Mouse (Mus musculus): ENCODE data around the gene Hexim1. TPM values are rescaled to one million over a fixed set of nuclear protein-coding genes. Genes with fewer than 3 reads are reported as not detected.

The Hexim1 gene
- polyA plus RNA-seq, 1 experiment from 2014 or later: 5.0 TPM

- Histone ChIP-seq H3K27ac (0 out of 2 replicates have a peak overlapping the region, but pooled peaks have one; percentile 37), H3K36me3 (peaks cover 3% of the 10 kb centered on the region), H3K4me3 (replicated peaks) (no peak overlapping the region), H3K4me2 (no peak overlapping the region), H3K9me3 (replicated peaks) (no peaks in the 10 kb centered on the region), H3K4me1 (peaks cover 56% of the 10 kb centered on the region), H3K27me3 (no peaks in the 10 kb centered on the region), H3K9ac (no peak overlapping the region)
- no peak for ATAC-seq (replicated peaks; ENCODE audit: low FRiP score)
- WGBS: 41% methylated on average over 12 of the region's 12 CpGs
Measured at GRCm38 (mm10) chr11:103144309-103145285, 28.6 kb downstream of the Hexim1 start.

DNA sequence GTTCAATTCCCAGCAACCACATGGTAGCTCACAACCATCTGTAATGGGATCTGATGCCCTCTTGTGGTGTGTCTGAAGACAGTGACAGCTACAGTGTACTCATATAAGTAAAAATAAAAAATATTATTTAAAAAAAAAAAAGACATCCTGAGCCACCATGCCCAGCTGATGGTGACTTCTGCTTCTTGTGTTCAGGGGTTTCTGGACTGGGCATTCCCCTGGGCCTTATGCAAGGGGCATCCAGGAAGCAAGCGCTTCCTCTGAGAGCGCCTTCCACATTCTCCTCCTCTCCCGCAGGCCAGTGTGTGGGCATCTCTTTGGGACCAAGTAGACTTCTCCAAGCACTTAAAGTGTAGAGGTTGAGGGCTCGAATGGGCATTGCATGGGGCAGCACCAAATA lies 30.4 kb downstream of the Hexim1 start:
- H3K9ac ChIP-seq: no peak overlapping the region
- ATAC-seq (replicated peaks; ENCODE audit: low FRiP score): no peak
- H3K27me3 ChIP-seq: no peaks in the 10 kb centered on the region
- 85% methylated on average over 4 of the region's 4 CpGs for WGBS
- H3K4me2 ChIP-seq: no peak overlapping the region
- H3K4me1 ChIP-seq: peaks cover 40% of the 10 kb centered on the region
- H3K27ac ChIP-seq: no peak overlapping the region
- H3K4me3 ChIP-seq (replicated peaks): no peak overlapping the region
- no peaks in the 10 kb centered on the region for H3K36me3 ChIP-seq
- H3K9me3 ChIP-seq (replicated peaks): no peaks in the 10 kb centered on the region

DNA sequence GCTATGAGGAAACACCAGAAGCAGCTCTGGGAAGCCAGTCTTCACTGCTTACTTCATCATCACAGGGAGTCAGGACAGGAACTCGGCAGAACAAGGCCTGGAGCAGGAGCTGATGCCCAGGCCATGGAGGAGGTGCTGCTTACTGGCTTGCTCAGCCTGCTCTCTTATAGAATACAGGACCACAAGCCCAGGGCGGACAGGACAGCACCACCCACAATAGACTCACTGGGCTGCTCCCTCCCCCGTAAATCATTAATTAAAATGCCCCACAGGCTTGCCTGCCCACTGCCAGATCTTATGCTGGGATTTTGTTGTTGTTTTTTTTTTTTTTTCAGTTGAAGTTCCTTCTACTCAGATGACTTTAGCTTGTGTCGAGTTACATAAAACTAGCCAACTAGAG lies 31.7 kb downstream of the Hexim1 start:
- Histone ChIP-seq H3K4me2 (no peak overlapping the region), H3K9ac (no peak overlapping the region), H3K27me3 (no peaks in the 10 kb centered on the region), H3K36me3 (no peaks in the 10 kb centered on the region), H3K9me3 (replicated peaks) (no peaks in the 10 kb centered on the region), H3K4me3 (replicated peaks) (no peak overlapping the region), H3K4me1 (peaks cover 27% of the 10 kb centered on the region), H3K27ac (peak overlapping the region; percentile 42; the same call in 1 of the 2 replicates)
- WGBS: 54% methylated on average over 4 of the region's 4 CpGs
- ATAC-seq (replicated peaks; ENCODE audit: low FRiP score): 0 out of 2 replicates have a peak, but pooled peaks have one; percentile 56

DNA sequence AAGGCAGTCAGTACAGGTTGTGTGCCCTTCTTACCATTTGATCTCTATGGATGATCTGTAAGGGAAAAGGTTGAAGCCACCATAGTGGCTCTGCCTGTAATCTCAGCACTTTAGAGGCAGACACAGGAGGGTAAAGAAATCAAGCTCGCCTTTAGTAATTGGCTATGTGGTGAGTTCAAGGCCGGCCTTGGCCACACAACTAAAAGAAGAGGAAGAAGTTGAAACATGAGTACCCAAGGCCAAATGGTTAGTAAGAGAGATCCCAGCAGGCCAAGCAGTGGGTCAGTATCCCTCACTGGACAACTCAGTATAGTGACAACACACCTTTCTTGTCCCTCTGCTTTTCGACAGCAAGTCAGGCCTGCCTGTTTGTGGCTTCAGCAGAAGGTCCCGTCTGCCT lies 33.7 kb downstream of the Hexim1 start:
- Histone ChIP-seq H3K9ac (no peak overlapping the region), H3K4me1 (peaks cover 12% of the 10 kb centered on the region), H3K27me3 (no peaks in the 10 kb centered on the region), H3K4me2 (no peak overlapping the region), H3K4me3 (replicated peaks) (no peak overlapping the region), H3K36me3 (no peaks in the 10 kb centered on the region), H3K27ac (no peak overlapping the region), H3K9me3 (replicated peaks) (no peaks in the 10 kb centered on the region)
- no peak for ATAC-seq (replicated peaks; ENCODE audit: low FRiP score)
- 87% methylated on average over 4 of the region's 4 CpGs for WGBS

DNA sequence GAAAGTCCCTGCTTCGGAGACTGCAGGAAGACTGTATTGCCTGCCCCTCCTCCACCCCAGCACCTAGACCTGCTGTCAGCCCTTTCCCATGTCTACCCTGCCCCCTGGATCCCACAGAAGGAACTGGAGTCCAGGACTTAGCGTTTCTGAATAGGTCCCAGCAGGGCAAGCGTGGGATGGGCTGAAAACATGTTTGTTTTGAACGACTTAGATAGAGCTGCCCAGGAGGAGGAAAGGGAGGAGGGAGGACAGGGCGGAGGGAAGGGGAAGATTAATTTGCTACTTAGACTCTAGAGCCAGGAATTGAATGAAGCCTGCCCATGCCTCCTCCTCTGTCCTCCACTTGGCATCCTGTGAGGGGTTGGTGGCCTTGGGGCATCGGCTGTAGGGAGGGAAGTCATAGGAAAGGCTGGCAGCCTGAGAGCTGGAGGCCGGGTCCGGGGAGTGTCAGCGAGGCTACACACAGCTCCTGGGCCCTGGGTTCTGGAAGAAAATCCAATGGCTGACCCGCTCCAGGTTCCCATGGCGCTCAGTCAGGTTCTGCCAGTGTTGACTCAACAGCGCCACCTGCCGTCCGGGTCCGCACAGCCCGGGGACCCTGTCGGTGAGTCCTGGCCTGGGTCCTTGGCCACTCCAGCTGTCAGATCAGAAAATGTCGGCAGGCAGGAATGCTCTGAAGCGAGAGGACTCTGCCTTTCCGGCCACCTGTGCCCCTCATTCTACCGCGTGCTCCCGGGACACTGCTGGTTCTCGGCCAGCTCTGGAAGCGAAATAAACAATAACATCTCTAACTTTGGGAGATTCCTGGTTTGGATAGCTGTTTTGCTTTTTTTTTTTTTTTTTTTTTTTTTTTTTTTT lies 42.8 kb downstream of the Hexim1 start:
- Histone ChIP-seq H3K4me2 (peak overlapping the region; percentile 70), H3K9me3 (replicated peaks) (no peaks in the 10 kb centered on the region), H3K4me1 (peaks cover 17% of the 10 kb centered on the region), H3K27ac (peak overlapping the region; percentile 86), H3K4me3 (replicated peaks) (peak overlapping the region; percentile 42), H3K9ac (peak overlapping the region; percentile 37; the same call in 1 of the 2 replicates), H3K36me3 (no peaks in the 10 kb centered on the region), H3K27me3 (no peaks in the 10 kb centered on the region)
- peak; percentile 97 for ATAC-seq (replicated peaks; ENCODE audit: low FRiP score)
- under 1% methylated on average over 25 of the region's 25 CpGs for WGBS

DNA sequence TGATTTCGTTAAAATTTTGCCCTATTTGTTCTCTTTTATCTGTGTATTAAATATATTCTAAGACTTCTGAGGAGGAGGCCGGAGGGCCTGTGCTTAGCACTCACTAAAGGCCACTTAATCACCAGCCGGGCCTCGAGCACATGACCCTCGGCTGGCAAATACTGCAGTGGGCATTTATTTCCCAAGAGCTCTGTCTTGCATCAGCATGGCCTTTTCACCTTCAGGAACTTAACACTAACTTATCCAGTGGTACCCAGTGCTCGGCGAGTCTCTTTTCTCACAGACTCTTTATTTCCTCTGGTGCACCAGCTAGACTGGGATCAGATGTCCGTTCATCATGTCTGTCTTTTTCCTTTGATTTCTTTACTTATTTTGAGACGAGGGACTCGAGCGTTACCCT lies 44.7 kb downstream of the Hexim1 start:
- no peak for ATAC-seq (replicated peaks; ENCODE audit: low FRiP score)
- no peak overlapping the region for H3K27ac ChIP-seq

GRCm38 (mm10) chr11:103161449-103161848 lies 45.4 kb downstream of the Hexim1 start:
- H3K9ac ChIP-seq: no peak overlapping the region
- no peaks in the 10 kb centered on the region for H3K36me3 ChIP-seq
- H3K4me3 ChIP-seq (replicated peaks): no peak overlapping the region
- 89% methylated on average over 7 of the region's 7 CpGs for WGBS
- no peaks in the 10 kb centered on the region for H3K27me3 ChIP-seq
- no peak overlapping the region for H3K4me2 ChIP-seq
- ATAC-seq (replicated peaks; ENCODE audit: low FRiP score): no peak
- H3K9me3 ChIP-seq (replicated peaks): no peaks in the 10 kb centered on the region
- peaks cover 20% of the 10 kb centered on the region for H3K4me1 ChIP-seq
- H3K27ac ChIP-seq: no peak overlapping the region

More for the DNA sequence above, 44.7 kb downstream of the Hexim1 start:
- WGBS: 85% methylated on average over 11 of the region's 11 CpGs
- H3K4me2 ChIP-seq: no peak overlapping the region
- H3K4me1 ChIP-seq: peaks cover 20% of the 10 kb centered on the region
- H3K9ac ChIP-seq: no peak overlapping the region
- H3K9me3 ChIP-seq (replicated peaks): no peaks in the 10 kb centered on the region
- no peaks in the 10 kb centered on the region for H3K27me3 ChIP-seq
- H3K36me3 ChIP-seq: no peaks in the 10 kb centered on the region
- no peak overlapping the region for H3K4me3 ChIP-seq (replicated peaks)

- Histone ChIP-seq H3K27ac (no peak overlapping the region), H3K9ac (no peak overlapping the region), H3K36me3 (no peaks in the 10 kb centered on the region), H3K4me1 (peaks cover 20% of the 10 kb centered on the region), H3K4me3 (replicated peaks) (no peak overlapping the region), H3K4me2 (no peak overlapping the region), H3K9me3 (replicated peaks) (no peaks in the 10 kb centered on the region), H3K27me3 (no peaks in the 10 kb centered on the region)
- ATAC-seq (replicated peaks; ENCODE audit: low FRiP score): no peak
- 92% methylated on average over 5 of the region's 5 CpGs for WGBS
Measured at GRCm38 (mm10) chr11:103162132-103162531, 46.1 kb downstream of the Hexim1 start.

- Histone ChIP-seq H3K27ac (no peak overlapping the region), H3K27me3 (peaks cover 11% of the 10 kb centered on the region), H3K4me2 (no peak overlapping the region), H3K4me1 (peaks cover 7% of the 10 kb centered on the region), H3K9ac (no peak overlapping the region), H3K4me3 (replicated peaks) (no peak overlapping the region), H3K36me3 (no peaks in the 10 kb centered on the region), H3K9me3 (replicated peaks) (no peaks in the 10 kb centered on the region)
- no peak for ATAC-seq (replicated peaks; ENCODE audit: low FRiP score)
- 32% methylated on average over 10 of the region's 10 CpGs for WGBS
Measured at GRCm38 (mm10) chr11:103164391-103164790, 48.4 kb downstream of the Hexim1 start.

GRCm38 (mm10) chr11:103168690-103169390 lies 52.8 kb downstream of the Hexim1 start:
- Histone ChIP-seq H3K9ac (no peak overlapping the region), H3K36me3 (no peaks in the 10 kb centered on the region), H3K4me3 (replicated peaks) (no peak overlapping the region), H3K27me3 (peaks cover 48% of the 10 kb centered on the region), H3K27ac (no peak overlapping the region), H3K9me3 (replicated peaks) (no peaks in the 10 kb centered on the region), H3K4me2 (no peak overlapping the region), H3K4me1 (peaks cover 26% of the 10 kb centered on the region)
- ATAC-seq (replicated peaks; ENCODE audit: low FRiP score): no peak
- WGBS: 27% methylated on average over 9 of the region's 9 CpGs
